Mouse (Mus musculus) T-helper 2 cell (primary cell): ENCODE results near the gene Phf5a.

Experiments
- in situ Hi-C: fragments of 300-600 bp; cut with MboI, MseI; formaldehyde crosslinking; loops from one replicate; pipeline ENCODE4 v1.15.1; 2025; ENCODE audit warnings: high pct_unique_total_duplicates

Gene Phf5a

GRCm38 (mm10) chr15:81885418-81885934 lies 13.8 kb upstream of the Phf5a start:
- in situ Hi-C loops: no loop called here

- in situ Hi-C loops: no loop called here
Observed at GRCm38 (mm10) chr15:81882348-81882747, 10.6 kb upstream of the Phf5a start.

- in situ Hi-C loops: no loop called here
Observed at GRCm38 (mm10) chr15:81879531-81880401, 8.1 kb upstream of the Phf5a start.

- in situ Hi-C loops: no loop called here
Observed at GRCm38 (mm10) chr15:81872262-81873136, 788 bp upstream of the Phf5a start, which contains the start of gene Aco2. Aco2 (plus strand) TSS chr15:81872309.

- in situ Hi-C loops: no loop called here
Observed at GRCm38 (mm10) chr15:81869985-81870384, 1.7 kb downstream of the Phf5a start.

- in situ Hi-C loops: no loop called here
Observed at GRCm38 (mm10) chr15:81864238-81864637, 7.5 kb downstream of the Phf5a start.

GRCm38 (mm10) chr15:81860471-81861135 lies 11.1 kb downstream of the Phf5a start:
- in situ Hi-C loops: no loop called here

- in situ Hi-C loops: loop anchor here (10.0 kb wide), 1 partner anchor 1605 kb away; the partner anchor contains the start of gene Atf4
Observed at GRCm38 (mm10) chr15:81859330-81860255, 12.1 kb downstream of the Phf5a start.

GRCm38 (mm10) chr15:81858517-81859329 lies 13.0 kb downstream of the Phf5a start, which contains the start of gene Tob2:
Tob2 (minus strand) TSS chr15:81858796.
- in situ Hi-C loops: loop anchor here (10.0 kb wide), 1 partner anchor 1604 kb away; the partner anchor contains the start of gene Atf4

GRCm38 (mm10) chr15:81858138-81858516 lies 13.6 kb downstream of the Phf5a start:
- in situ Hi-C loops: loop anchor here (10.0 kb wide), 1 partner anchor 1603 kb away; the partner anchor contains the start of gene Atf4

- in situ Hi-C loops: loop anchor here (10.0 kb wide), 1 partner anchor 1603 kb away; the partner anchor contains the start of gene Atf4
Observed at GRCm38 (mm10) chr15:81857724-81858116, 14.0 kb downstream of the Phf5a start.

GRCm38 (mm10) chr15:81856938-81857723 lies 14.6 kb downstream of the Phf5a start:
- in situ Hi-C loops: loop anchor here (10.0 kb wide), 1 partner anchor 1602 kb away; the partner anchor contains the start of gene Atf4

GRCm38 (mm10) chr15:81856030-81856790 lies 15.5 kb downstream of the Phf5a start:
- in situ Hi-C loops: loop anchor here (10.0 kb wide), 1 partner anchor 1601 kb away; the partner anchor contains the start of gene Atf4

GRCm38 (mm10) chr15:81853081-81853480 lies 18.6 kb downstream of the Phf5a start:
- in situ Hi-C loops: loop anchor here (10.0 kb wide), 1 partner anchor 1598 kb away; the partner anchor contains the start of gene Atf4

- in situ Hi-C loops: loop anchor here (10.0 kb wide), 1 partner anchor 1598 kb away; the partner anchor contains the start of gene Atf4
Observed at GRCm38 (mm10) chr15:81852411-81853000, 19.2 kb downstream of the Phf5a start.

- in situ Hi-C loops: loop anchor here (10.0 kb wide), 1 partner anchor 1597 kb away; the partner anchor contains the start of gene Atf4
Observed at GRCm38 (mm10) chr15:81851375-81851774, 20.3 kb downstream of the Phf5a start.

- in situ Hi-C loops: loop anchor here (10.0 kb wide), 1 partner anchor 1596 kb away; the partner anchor contains the start of gene Atf4
Observed at GRCm38 (mm10) chr15:81850718-81851117, 21.0 kb downstream of the Phf5a start.
